Mouse (Mus musculus): ENCODE measurements around the gene Fam229a. TPM values are rescaled to one million over a fixed set of nuclear protein-coding genes. Genes with fewer than 3 reads are reported as not detected.

The Fam229a gene
- total and polyA plus RNA-seq, 3 experiments: 1.0 TPM; not detected in 2

DNA sequence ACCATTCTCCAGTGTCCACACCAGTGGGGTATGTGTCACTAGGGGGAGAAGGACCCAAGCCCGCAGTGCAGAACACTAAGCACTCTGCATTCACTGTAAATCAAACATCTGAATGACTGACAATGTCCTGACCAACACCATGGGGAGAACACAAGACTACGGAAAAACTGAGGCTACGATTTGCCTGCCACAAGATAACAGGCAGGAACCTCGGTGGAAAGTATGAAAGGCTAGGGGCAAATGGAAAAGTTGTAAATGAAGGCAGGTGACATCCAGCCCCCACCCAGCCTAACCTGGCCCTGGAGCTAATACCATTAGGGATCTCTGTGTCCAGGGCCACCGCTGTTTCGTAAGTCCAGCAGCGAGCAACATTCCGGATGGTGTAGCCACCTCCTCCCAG, 27.5 kb downstream of the Fam229a start:
- no peak for DNase-seq

DNA sequence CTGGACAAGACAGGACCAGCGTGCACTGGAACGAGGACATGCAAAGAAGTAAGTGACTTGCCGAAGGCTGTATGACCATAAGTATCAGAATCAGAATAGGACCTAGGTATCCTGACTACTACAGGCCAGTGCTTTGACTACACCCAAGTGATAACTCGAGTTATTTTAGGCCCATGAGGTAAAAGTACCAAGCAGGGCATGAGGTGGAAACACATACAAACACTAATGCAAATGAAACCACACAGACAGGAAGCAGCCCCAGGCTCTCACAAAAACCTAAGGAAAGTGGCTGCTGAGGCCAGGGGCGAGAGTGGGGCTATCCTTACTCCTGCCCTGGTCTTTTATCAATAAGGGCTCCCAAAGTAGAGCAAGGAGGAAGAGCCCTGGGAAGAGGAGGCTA, 34.3 kb downstream of the Fam229a start:
- no peak for DNase-seq

DNA sequence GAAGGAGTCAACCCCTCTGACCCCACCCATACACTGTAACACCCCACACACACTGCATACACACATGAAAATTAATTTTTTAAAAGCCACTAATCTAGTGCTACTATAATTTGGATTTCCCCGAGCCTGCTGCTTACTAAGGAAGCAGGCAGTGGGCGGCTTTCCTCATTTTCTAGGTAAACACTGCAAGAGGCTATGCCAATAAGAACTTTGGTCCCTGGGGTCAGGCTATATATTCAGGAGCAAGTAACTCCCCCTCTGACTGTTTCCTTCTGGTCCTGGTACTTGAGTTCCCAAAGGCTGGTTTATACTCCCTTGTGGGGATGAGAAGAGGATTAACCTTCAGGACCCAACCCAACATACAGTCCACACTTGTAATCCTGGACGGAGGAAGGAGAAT, 34.9 kb downstream of the Fam229a start:
- no peak for DNase-seq

DNA sequence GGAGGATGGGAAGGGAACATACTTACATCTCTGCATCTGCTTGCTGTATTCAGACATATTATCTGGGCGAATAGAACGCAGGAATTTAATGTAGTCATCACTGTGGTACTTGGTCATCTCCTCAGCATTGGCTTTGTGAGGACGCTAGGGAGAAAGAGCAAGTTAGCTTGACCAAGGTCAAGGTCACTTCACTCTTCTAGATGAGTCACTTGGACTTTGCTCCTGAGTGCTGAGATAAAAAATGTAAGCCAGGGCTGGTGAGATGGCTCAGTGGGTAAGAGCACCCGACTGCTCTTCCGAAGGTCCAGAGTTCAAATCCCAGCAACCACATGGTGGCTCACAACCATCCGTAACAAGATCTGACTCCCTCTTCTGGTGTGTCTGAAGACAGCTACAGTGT, 37.9 kb downstream of the Fam229a start:
- DNase-seq: peak; percentile 68

DNA sequence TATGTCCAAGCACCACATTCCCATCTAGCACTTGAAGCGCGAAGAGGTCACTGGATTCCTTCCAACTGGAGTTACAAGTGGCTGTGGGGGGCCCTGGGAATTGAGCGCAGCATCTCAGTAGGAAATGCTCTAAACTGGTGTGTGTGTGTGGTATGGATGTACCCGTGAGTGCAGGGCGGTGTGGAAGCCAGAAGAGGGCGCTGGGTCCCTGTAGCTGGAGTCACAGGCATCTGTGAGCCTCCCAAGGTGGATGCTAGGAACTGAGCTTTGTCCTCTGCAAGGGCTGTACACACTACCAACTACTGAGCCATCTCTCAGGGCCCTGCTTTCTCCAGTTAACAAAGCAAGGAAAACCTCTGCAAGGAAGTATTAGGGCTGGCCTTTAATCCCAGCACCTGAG, 49.0 kb downstream of the Fam229a start:
- DNase-seq: no peak

Other genes starting within 250 kb of the Fam229a start
- 10 to 100 TPM; 15.5 to 30.5 TPM for gene C77080, start 229.8 kb upstream of the Fam229a start, total RNA-seq (2021)
- 20.4 and 21.3 TPM in 2 replicates for gene C77080, start 229.8 kb upstream of the Fam229a start, polyA plus RNA-seq (2012; rRNA removed)
- under 1 TPM; 0.66 to 0.97 TPM for gene Sync, start 203.6 kb upstream of the Fam229a start, total RNA-seq (2021)
- gene Sync, start 203.6 kb upstream of the Fam229a start, polyA plus RNA-seq (2012; rRNA removed): 0.11 and 0.32 TPM in 2 replicates
- gene Rbbp4, start 155.8 kb upstream of the Fam229a start, total RNA-seq (2021): 100 to 1,000 TPM; 116 to 144 TPM
- gene Rbbp4, start 155.8 kb upstream of the Fam229a start, polyA plus RNA-seq (2012; rRNA removed): 9.7 and 10.4 TPM in 2 replicates
- 10 to 100 TPM; 42.7 to 48.4 TPM for gene Zbtb8os, start 155.5 kb upstream of the Fam229a start, total RNA-seq (2021)
- 4.1 and 5.3 TPM in 2 replicates for gene Zbtb8os, start 155.5 kb upstream of the Fam229a start, polyA plus RNA-seq (2012; rRNA removed)
- gene Zbtb8a, start 113.1 kb upstream of the Fam229a start, total RNA-seq (2021): 1 to 10 TPM; 6.1 to 6.4 TPM
- gene Zbtb8a, start 113.1 kb upstream of the Fam229a start, polyA plus RNA-seq (2012; rRNA removed): 2.4 and 2.7 TPM in 2 replicates
- gene Zbtb8b, start 50.3 kb upstream of the Fam229a start, total RNA-seq (2021): under 1 TPM; 0.12 to 0.35 TPM
- gene Zbtb8b, start 50.3 kb upstream of the Fam229a start, polyA plus RNA-seq (2012; rRNA removed): 0.07 TPM in 1 of 2 replicates, not detected in the other
- 10 to 100 TPM; 72.1 to 72.4 TPM for gene Bsdc1, start 29.6 kb upstream of the Fam229a start, total RNA-seq (2021)
- gene Bsdc1, start 29.6 kb upstream of the Fam229a start, polyA plus RNA-seq (2012; rRNA removed): 15.1 and 18.8 TPM in 2 replicates
- not detected for gene Tssk3, start 168 bp upstream of the Fam229a start, total RNA-seq (2021)
- not detected in 2 replicates for gene Tssk3, start 168 bp upstream of the Fam229a start, polyA plus RNA-seq (2012; rRNA removed)
- 10 to 100 TPM; 39.8 to 46.4 TPM for gene Marcksl1, start 22.4 kb downstream of the Fam229a start, total RNA-seq (2021)
- gene Marcksl1, start 22.4 kb downstream of the Fam229a start, polyA plus RNA-seq (2012; rRNA removed): 48.8 and 67.4 TPM in 2 replicates
- gene Hdac1, start 51.5 kb downstream of the Fam229a start, total RNA-seq (2021): 10 to 100 TPM; 44.4 to 53.9 TPM
- 17.2 and 18.4 TPM in 2 replicates for gene Hdac1, start 51.5 kb downstream of the Fam229a start, polyA plus RNA-seq (2012; rRNA removed)
- gene Lck, start 82.5 kb downstream of the Fam229a start, total RNA-seq (2021): 1 to 10 TPM; 3.2 to 4.1 TPM
- 1.2 and 1.7 TPM in 2 replicates for gene Lck, start 82.5 kb downstream of the Fam229a start, polyA plus RNA-seq (2012; rRNA removed)
- gene Fam167b, start 87.4 kb downstream of the Fam229a start, total RNA-seq (2021): 10 to 100 TPM; 29.6 to 31.1 TPM
- 53.7 and 75.5 TPM in 2 replicates for gene Fam167b, start 87.4 kb downstream of the Fam229a start, polyA plus RNA-seq (2012; rRNA removed)
- gene Eif3i, start 109.5 kb downstream of the Fam229a start, total RNA-seq (2021): 100 to 1,000 TPM; 171 to 194 TPM
- gene Eif3i, start 109.5 kb downstream of the Fam229a start, polyA plus RNA-seq (2012; rRNA removed): 147 and 171 TPM in 2 replicates
- 100 to 1,000 TPM in 1 of 2 experiments, 10 to 100 TPM in 1; 90.9 to 100 TPM for gene Tmem234, start 109.5 kb downstream of the Fam229a start, total RNA-seq (2021)
- 108 and 125 TPM in 2 replicates for gene Tmem234, start 109.5 kb downstream of the Fam229a start, polyA plus RNA-seq (2012; rRNA removed)
- 1 to 10 TPM; 1.8 to 2.4 TPM for gene Dcdc2b, start 123.1 kb downstream of the Fam229a start, total RNA-seq (2021)
- 4.5 and 7.4 TPM in 2 replicates for gene Dcdc2b, start 123.1 kb downstream of the Fam229a start, polyA plus RNA-seq (2012; rRNA removed)
- gene Iqcc, start 127.9 kb downstream of the Fam229a start, total RNA-seq (2021): 10 to 100 TPM; 28.2 to 32.0 TPM
- 56.0 and 63.9 TPM in 2 replicates for gene Iqcc, start 127.9 kb downstream of the Fam229a start, polyA plus RNA-seq (2012; rRNA removed)
- gene Ccdc28b, start 132.8 kb downstream of the Fam229a start, total RNA-seq (2021): 10 to 100 TPM; 22.1 to 33.4 TPM
- gene Ccdc28b, start 132.8 kb downstream of the Fam229a start, polyA plus RNA-seq (2012; rRNA removed): 23.9 and 24.3 TPM in 2 replicates
- 10 to 100 TPM; 56.0 to 66.6 TPM for gene Txlna, start 149.9 kb downstream of the Fam229a start, total RNA-seq (2021)
- 25.2 and 28.9 TPM in 2 replicates for gene Txlna, start 149.9 kb downstream of the Fam229a start, polyA plus RNA-seq (2012; rRNA removed)
- 10 to 100 TPM; 82.7 to 93.8 TPM for gene Kpna6, start 181.6 kb downstream of the Fam229a start, total RNA-seq (2021)
- gene Kpna6, start 181.6 kb downstream of the Fam229a start, polyA plus RNA-seq (2012; rRNA removed): 23.7 and 31.1 TPM in 2 replicates
- gene Tmem39b, start 205.6 kb downstream of the Fam229a start, total RNA-seq (2021): 10 to 100 TPM; 10.3 to 15.1 TPM
- gene Tmem39b, start 205.6 kb downstream of the Fam229a start, polyA plus RNA-seq (2012; rRNA removed): 26.5 and 28.8 TPM in 2 replicates